Mouse (Mus musculus) lung, postnatal 0 days (tissue): ENCODE measurements around the gene Scn5a.

Experiments
- CTCF ChIP-seq: IDR thresholded peaks from 2 replicates; pipeline ENCODE4 v1.5.1; 2016; ENCODE audit warnings: antibody characterized with exemption, mild to moderate bottlenecking
- EP300 ChIP-seq: IDR thresholded peaks from 2 replicates; pipeline ENCODE4 v1.6.1; 2016; ENCODE audit warnings: antibody characterized with exemption, mild to moderate bottlenecking, control low read depth

GRCm38 (mm10) chr9:119515454-119515853 is 63.4 kb downstream of the Scn5a start:
- TF ChIP-seq CTCF (no peak), EP300 (no peak)
